Mouse (Mus musculus) embryonic facial prominence, embryonic 13.5 days (tissue): ENCODE measurements around the gene Zfp639. TPM values are rescaled to one million over a fixed set of nuclear protein-coding genes. Genes with fewer than 3 reads are reported as not detected.

Source experiments
- ATAC-seq: fragments of 200-750 bp; cut with Nextera tagmentation; 2 replicates; pipeline ENCODE4 v1.8.0; 2017; ENCODE audit warnings: low read depth; ENCODE audit not compliant: insufficient number of reproducible peaks, insufficient read depth, low FRiP score, low TSS enrichment
- H3K27ac ChIP-seq: fragments of 300-500 bp; sonication (generic); 2 replicates; pipeline ENCODE4 v1.5.1; 2015; ENCODE audit warnings: moderate library complexity, mild to moderate bottlenecking, inconsistent platforms
- H3K27me3 ChIP-seq: fragments of 300-500 bp; sonication (generic); 2 replicates; pipeline ENCODE4 v1.6.1; 2015; ENCODE audit warnings: mild to moderate bottlenecking, inconsistent platforms
- H3K36me3 ChIP-seq: fragments of 300-500 bp; sonication (generic); 2 replicates; pipeline ENCODE4 v1.6.1; 2015; ENCODE audit warnings: mild to moderate bottlenecking, inconsistent platforms
- H3K4me1 ChIP-seq: fragments of 300-500 bp; sonication (generic); 2 replicates; pipeline ENCODE4 v1.6.1; 2015; ENCODE audit warnings: inconsistent platforms
- H3K4me2 ChIP-seq: fragments of 300-500 bp; sonication (generic); 2 replicates; pipeline ENCODE4 v1.6.1; 2015; ENCODE audit warnings: moderate library complexity, mild to moderate bottlenecking, inconsistent platforms
- H3K4me3 ChIP-seq: fragments of 300-500 bp; sonication (generic); 2 replicates; pipeline ENCODE4 v1.5.1; 2015; ENCODE audit warnings: mild to moderate bottlenecking, inconsistent platforms
- H3K9ac ChIP-seq: fragments of 300-500 bp; sonication (generic); 2 replicates; pipeline ENCODE4 v1.6.1; 2015; ENCODE audit warnings: mild to moderate bottlenecking, inconsistent platforms
- H3K9me3 ChIP-seq: fragments of 300-500 bp; sonication (generic); 2 replicates; pipeline ENCODE4 v1.6.1; 2016; ENCODE audit warnings: inconsistent platforms
- WGBS: fragments of 180-500 bp; shearing (Covaris S2); methylation state at CpG from one replicate; pipeline ENCODE4 v1.1.7; 2015; ENCODE audit warnings: mixed read lengths; 5-methylcytosine and 5-hydroxymethylcytosine counted together
- polyA plus RNA-seq: library from polyadenylated mRNA; unstranded; fragments of >200 nt; fragmentation: Nextera tagmentation; extraction: Ambion mirVana; gene quantifications from 2 replicates; pipeline ENCODE4 v1.2.1, GENCODE M21; 2015

The Zfp639 gene
- polyA plus RNA-seq, 1 experiment from 2014 or later = 46.7 TPM

DNA sequence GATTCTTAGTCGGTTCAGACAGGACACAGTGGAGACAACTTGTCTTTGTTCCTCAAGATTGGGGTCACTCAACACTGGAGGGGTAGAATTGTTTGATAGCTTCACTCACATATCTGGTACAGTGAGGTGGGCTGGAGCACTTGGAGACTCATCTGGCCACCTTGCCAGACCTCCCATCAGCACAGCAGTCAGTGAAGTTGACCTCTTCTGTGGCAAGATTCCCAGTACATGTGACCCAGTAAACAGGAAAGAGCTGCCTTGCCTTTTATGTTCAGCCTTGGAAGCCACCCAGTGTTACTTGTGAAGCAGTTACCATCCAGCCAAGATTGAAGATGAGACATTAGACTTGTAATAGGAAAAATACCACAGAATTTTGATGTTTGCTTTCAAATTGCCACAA is 27.5 kb downstream of the Zfp639 start:
- no peaks in the 10 kb centered on the region for H3K27me3 ChIP-seq
- ATAC-seq = no peak
- H3K4me1 ChIP-seq = no peaks in the 10 kb centered on the region
- no peak overlapping the region for H3K9ac ChIP-seq
- H3K4me3 ChIP-seq = no peak overlapping the region
- H3K4me2 ChIP-seq = no peak overlapping the region
- no peaks in the 10 kb centered on the region for H3K9me3 ChIP-seq
- 57% methylated on average over 1 of the region's 1 CpGs for WGBS
- H3K27ac ChIP-seq = no peak overlapping the region
- H3K36me3 ChIP-seq = peaks cover 69% of the 10 kb centered on the region

DNA sequence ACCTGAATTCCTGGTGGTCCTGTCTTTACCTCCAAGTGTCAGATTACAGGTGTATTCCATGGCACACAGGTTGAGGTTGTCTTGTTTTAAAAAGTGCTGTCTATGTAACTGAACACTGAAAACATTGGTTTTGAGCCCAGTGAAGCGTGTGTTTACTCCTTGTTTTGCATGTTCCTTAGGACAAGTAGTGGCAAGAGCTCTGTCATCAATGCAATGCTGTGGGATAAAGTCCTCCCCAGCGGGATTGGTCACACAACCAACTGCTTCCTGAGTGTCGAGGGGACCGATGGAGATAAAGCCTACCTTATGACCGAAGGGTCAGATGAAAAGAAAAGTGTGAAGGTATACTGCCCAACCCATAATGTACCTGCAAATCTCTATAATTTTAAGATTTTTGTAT is 28.0 kb downstream of the Zfp639 start:
- Histone ChIP-seq H3K9ac (no peak overlapping the region), H3K4me1 (no peaks in the 10 kb centered on the region), H3K4me3 (no peak overlapping the region), H3K27me3 (no peaks in the 10 kb centered on the region), H3K27ac (no peak overlapping the region), H3K4me2 (no peak overlapping the region), H3K36me3 (peaks cover 69% of the 10 kb centered on the region), H3K9me3 (no peaks in the 10 kb centered on the region)
- 89% methylated on average over 5 of the region's 5 CpGs for WGBS
- ATAC-seq = no peak

DNA sequence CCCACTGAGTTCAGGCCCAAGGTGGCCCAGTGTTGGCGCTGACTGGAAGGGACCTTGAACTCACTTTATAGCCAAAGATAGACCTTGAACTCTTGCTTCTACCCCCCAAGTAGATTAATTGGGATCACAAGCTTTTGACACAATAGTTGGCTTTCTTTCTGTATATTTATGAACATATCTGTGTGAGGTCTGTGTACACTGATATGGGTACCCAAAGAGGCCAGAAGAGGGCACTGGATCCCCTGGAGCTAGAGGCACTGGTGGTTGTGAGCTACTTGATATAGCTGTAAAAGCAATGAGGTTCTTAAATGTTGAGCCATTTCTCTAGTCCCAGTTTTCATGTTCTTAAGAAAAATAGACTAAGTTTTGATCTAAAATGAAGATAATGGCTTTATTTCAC is 43.0 kb downstream of the Zfp639 start:
- H3K4me2 ChIP-seq = no peak overlapping the region
- no peak overlapping the region for H3K9ac ChIP-seq
- H3K27me3 ChIP-seq = no peaks in the 10 kb centered on the region
- no peak overlapping the region for H3K27ac ChIP-seq
- H3K4me1 ChIP-seq = no peaks in the 10 kb centered on the region
- no peaks in the 10 kb centered on the region for H3K9me3 ChIP-seq
- no peak overlapping the region for H3K4me3 ChIP-seq
- WGBS = 100% methylated on average over 1 of the region's 1 CpGs
- H3K36me3 ChIP-seq = peaks cover 49% of the 10 kb centered on the region
- no peak for ATAC-seq

DNA sequence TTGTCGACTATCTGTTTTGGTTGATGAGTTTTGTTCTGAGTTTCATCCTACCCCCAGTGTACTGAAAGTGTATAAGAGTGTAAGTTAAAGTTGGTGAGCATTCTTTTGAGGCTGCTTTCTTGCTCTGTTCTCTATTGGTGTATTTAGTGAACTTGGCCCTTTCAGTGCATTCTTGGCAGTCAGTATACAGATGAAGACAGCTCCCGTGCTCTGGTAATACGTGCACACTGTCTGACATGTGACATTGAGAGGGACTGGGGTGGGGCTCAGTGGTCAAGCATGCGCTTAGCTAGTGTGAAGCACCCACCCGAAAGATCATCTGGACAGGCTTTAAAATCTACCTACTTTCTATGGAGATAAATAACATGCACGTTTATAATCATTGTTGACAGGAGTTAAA is 53.3 kb downstream of the Zfp639 start:
- no peaks in the 10 kb centered on the region for H3K4me1 ChIP-seq
- no peaks in the 10 kb centered on the region for H3K27me3 ChIP-seq
- H3K36me3 ChIP-seq = peaks cover 65% of the 10 kb centered on the region
- H3K9me3 ChIP-seq = no peaks in the 10 kb centered on the region
- no peak overlapping the region for H3K4me3 ChIP-seq
- H3K9ac ChIP-seq = no peak overlapping the region
- ATAC-seq = no peak
- H3K27ac ChIP-seq = no peak overlapping the region
- 91% methylated on average over 6 of the region's 6 CpGs for WGBS
- H3K4me2 ChIP-seq = no peak overlapping the region

Other genes starting within 250 kb of the Zfp639 start
- 5.1 and 6.0 TPM in 2 replicates for gene Zmat3, start 144.2 kb upstream of the Zfp639 start, polyA plus RNA-seq
- gene Pik3ca, start 112.6 kb upstream of the Zfp639 start, polyA plus RNA-seq = 12.8 and 13.9 TPM in 2 replicates
- 0.21 TPM in 1 of 2 replicates, not detected in the other for gene Kcnmb3, start 18.0 kb upstream of the Zfp639 start, polyA plus RNA-seq
- 30.3 and 33.2 TPM in 2 replicates for gene Mfn1, start 19.2 kb downstream of the Zfp639 start, polyA plus RNA-seq
- gene Gnb4, start 106.3 kb downstream of the Zfp639 start, polyA plus RNA-seq = 78.8 and 79.2 TPM in 2 replicates
- 164 and 186 TPM in 2 replicates for gene Actl6a, start 196.0 kb downstream of the Zfp639 start, polyA plus RNA-seq
- gene Ndufb5, start 226.7 kb downstream of the Zfp639 start, polyA plus RNA-seq = 325 and 339 TPM in 2 replicates
- 33.4 and 35.8 TPM in 2 replicates for gene Mrpl47, start 227.3 kb downstream of the Zfp639 start, polyA plus RNA-seq